Mouse (Mus musculus) lung, postnatal 10 days (tissue): Measurements from ENCODE around the gene Wwc1.
"Not testable (repeated sequence)": the region's sequence is repeated elsewhere in the genome, so short reads cannot be mapped to it uniquely, and the experiment has no call there.

Experiments used
- DNase-seq: peaks from one replicate; pipeline ENCODE4 v3.0.0; 2021

Gene Wwc1

GRCm38 (mm10) chr11:35877651-35878558 lies 102.4 kb downstream of the Wwc1 start:
- DNase-seq = no peak

- DNase-seq = no peak
These were observed 106.6 kb downstream of the Wwc1 start for GRCm38 (mm10) chr11:35873624-35874244.

- no peak for DNase-seq
These were observed 109.4 kb downstream of the Wwc1 start for GRCm38 (mm10) chr11:35870961-35871360.

DNA sequence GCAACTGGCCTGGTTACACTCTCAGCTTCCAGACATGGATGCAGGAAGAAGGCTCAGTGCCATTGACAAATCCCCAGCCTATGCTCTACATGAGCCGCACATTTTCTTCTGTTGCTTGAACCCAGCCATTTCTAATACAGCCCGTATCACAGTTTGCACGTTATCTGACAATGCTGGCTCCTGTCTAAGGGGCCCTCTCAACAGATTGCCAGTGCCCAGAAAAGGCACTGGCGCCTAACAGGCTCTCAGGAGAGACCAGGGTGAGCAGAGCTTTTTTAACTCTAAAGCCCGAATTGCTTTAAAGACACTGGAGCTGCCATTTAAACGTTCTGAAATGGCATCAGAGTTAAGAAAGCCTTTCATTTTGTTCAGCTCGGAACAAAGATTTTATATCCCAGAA lies 114.2 kb downstream of the Wwc1 start:
- DNase-seq = no peak

GRCm38 (mm10) chr11:35864981-35865604 lies 115.2 kb downstream of the Wwc1 start:
- DNase-seq = no peak

DNA sequence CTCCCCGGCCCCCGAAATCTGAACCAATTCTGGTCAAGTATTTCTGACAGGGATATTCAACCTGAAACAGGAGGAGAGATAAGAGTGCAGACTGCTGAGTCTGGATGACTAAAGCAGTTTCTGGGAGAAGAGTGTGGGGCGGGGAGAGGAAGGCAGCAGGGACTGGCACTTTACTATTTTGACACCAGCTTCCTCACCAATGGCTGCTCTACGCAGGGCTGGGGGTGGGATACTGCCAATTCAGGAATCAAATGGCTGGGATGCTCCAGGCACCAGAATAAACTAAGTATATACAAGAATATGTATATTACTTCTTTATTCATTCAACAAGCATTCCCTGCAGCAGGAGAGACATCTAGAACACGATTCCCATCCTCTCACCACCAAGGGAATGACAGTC lies 116.7 kb downstream of the Wwc1 start:
- no peak for DNase-seq

- no peak for DNase-seq
These were observed 122.8 kb downstream of the Wwc1 start for GRCm38 (mm10) chr11:35857395-35858067.

GRCm38 (mm10) chr11:35856359-35857040 lies 123.8 kb downstream of the Wwc1 start:
- DNase-seq = no peak

DNA sequence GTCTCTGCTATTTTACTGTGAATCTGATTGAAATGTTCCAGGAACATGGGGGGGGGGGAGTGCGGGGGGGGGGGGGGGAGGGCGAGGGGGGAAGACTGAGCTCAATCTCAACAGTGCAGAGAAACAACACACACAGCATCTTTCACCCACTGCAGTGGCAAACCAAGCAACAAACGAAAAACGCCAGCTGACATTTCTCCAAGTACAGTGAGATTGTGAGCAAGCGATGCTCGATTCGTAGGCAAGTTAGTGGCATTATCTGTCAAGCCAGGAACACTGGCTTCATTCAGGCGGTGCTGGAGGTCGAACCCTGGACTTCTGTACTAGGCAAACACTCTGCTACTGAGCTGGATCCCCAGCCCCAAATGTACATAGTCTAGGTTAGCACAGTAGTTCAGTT lies 124.8 kb downstream of the Wwc1 start:
- no peak for DNase-seq

DNA sequence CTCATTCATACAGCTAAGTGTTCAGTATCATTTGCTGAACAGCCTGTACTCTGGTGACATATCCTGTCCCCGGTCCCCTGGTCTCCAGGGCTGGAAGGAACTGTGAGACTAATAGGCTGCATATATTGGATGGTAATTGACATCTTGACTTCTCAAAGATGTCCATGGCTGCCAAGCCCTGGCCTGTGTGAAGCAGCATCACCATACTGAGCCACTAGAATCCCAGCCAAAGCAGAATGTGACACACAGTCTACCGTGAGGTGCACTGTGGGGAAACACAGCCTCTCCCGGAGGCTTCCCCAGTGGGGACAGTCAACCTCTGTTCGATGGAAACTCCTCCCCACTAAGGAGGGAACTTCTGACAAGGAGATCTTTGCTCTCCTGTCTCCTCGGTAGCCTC lies 125.4 kb downstream of the Wwc1 start:
- no peak for DNase-seq

- no peak for DNase-seq
These were observed 126.7 kb downstream of the Wwc1 start for GRCm38 (mm10) chr11:35853651-35854050.

DNA sequence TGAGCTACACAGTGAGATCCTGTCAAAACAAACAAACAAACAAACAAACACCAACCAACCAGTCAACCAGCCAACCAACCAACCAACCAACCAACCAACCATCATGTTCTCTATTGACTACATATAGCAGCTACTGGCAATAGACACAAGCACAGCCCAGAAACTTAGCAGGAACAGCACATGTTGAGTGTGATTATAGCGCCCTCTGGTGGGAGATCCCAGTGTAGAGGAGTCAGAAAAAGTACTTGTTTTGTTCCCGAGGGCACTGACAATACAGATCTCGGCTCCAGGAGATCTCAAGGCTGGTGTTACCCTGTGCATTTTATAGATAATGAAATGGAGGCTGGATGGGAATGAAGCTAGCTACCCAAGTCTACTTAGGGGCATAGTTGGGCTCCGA lies 127.6 kb downstream of the Wwc1 start:
- peak; percentile 35 for DNase-seq

DNA sequence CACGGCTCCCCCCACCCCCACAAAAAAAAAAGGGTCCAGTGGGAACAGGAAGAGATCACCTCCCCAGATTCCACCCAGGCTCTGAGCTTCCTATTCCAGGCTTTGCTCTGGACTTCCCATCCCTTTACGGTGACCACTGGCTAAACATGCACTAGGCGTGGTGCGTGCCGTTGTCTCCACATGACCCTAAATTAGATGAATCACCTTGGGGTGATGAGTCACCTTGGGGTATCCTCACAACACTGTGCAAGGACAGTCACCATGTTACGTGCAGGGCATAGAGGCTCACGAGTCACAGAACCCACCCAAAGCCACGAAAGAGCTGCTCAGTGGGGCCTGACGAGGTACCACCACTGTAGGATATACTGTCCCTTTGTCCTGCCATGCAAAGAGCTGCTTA lies 136.0 kb downstream of the Wwc1 start:
- no peak for DNase-seq

GRCm38 (mm10) chr11:35842560-35842959 lies 137.8 kb downstream of the Wwc1 start:
- not testable (repeated sequence) for DNase-seq

GRCm38 (mm10) chr11:35841738-35842325 lies 138.5 kb downstream of the Wwc1 start:
- DNase-seq = no peak

DNA sequence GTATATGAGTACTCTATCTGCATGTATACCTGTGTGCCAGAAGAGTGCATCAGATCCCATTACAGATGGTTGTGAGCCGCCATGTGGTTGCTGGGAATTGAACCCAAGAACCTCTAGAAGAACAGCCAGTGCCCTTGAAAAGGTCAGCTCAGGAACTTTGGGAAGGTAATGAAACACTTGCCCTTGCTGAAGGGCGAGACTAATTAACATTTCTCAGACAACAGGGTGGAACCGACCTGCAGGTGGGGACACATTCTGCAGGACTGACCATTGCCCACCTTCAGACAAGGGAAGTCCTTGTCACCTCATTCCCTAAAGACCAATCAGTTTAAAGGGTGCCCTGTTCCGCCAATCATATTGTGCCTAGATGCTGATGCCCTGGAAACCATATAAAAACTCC lies 139.5 kb downstream of the Wwc1 start:
- not testable (repeated sequence) for DNase-seq

DNA sequence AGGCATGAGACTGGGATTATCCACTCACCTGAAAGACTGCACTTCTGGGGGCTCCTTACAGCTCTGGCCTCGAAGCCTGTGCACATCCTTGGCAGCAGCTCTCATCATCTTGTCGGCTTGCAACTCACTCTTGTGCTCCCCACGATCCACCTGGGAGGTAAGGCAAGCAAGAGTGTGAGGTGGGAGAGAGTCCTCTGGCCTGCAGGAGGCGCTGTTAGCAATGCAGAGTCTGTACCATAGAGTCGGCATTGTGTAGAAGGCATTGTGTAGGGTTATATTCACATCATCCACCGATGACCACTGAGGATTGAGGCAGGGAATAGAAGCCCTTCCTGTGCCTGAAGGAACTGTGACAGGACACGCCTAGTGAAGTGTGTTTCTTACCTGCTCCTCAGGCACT lies 140.0 kb downstream of the Wwc1 start:
- no peak for DNase-seq

DNA sequence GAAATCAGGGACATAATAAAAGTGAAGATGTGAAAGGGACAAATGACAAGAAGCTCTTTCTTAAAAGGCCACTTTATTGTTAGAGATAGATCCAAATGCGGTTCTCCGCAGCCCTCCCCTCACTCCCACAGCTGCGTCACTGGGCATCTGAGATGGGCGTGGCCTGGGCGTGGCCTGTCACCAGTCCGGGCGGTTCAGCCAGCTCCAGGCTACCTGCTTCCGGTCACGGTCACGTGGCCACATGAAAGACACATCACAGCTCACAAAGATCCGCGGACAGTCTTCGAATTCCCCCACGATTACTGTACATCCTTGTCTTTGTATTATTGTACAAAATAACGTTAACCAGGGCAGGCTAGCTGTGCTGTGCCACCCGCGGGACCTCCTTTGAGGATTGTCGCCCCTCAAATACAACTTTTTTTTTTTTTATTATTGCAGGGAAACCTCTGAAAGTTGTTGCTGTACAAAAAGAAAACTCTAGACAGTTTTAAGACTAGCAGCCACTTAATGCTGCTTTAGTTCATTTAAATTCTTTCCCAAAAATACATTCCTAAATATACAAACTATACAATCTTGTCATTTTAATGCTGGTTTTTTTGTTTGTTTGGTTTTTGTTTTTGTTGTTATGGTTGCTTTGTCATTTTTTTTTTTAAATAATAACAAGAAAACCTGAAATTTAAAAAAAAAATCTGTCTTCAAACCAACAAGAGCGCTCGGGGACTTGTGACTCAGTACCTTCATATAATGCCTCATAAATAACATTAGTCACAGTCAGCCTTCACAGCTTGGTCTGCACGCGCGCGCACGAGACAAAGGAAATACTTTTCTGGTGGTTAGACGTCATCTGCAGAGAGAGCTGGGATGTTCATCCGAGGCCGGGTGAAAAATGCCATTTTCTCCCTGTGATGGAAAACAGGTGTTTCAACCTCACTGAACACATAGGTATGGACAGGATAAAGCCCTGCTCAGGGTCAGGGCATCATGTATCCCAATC lies 141.7 kb downstream of the Wwc1 start:
- DNase-seq = peak; percentile 95

- no peak for DNase-seq
These were observed 142.9 kb downstream of the Wwc1 start for GRCm38 (mm10) chr11:35837156-35838126.
